In the genomic region with DNA sequence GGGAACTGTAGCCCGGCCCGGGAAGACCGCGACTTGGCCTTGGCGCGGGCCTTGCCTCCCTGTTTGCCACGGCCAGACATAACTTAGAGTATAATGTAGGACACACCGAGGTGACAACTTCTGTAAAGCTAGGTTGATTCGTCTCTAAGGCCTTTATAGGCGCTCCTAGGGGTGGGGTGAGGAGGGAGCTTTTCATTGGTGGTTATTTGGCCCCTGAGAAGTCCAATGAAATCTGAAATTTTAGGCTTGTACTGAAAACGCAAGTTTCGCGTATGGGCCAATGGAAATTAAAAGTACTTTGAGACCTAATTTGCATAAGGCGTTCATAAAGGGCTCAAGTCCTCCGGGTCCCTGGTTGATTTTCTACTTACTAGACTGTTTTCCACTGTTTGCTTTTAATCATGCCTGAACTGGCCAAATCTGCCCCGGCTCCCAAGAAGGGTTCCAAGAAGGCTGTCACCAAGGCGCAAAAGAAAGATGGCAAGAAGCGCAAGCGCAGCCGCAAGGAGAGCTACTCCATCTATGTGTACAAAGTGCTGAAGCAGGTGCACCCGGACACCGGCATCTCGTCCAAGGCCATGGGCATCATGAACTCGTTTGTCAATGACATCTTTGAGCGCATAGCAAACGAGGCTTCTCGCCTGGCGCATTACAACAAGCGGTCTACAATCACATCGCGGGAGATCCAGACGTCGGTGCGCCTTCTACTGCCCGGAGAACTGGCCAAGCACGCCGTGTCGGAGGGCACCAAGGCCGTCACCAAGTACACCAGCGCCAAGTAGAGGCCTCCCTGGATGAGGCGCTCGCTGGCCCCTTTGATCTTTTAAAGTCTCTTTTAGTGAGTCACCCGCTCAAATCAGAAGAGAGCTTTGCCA, we compare ENCODE assay signal across 8 mouse cellular contexts. TPM values are rescaled to one million over a fixed set of nuclear protein-coding genes. Genes with fewer than 3 reads are reported as not detected.
DNase-seq lines count a peak whose midpoint lies in the region; ATAC-seq and TF ChIP-seq lines count a peak whose summit lies in the region.

Gene Hist2h2ac, minus strand, starts transcription at position 116 of the 875 bp plus-strand sequence.
Gene Hist2h2be, plus strand, starts transcription at position 355 of the 875 bp plus-strand sequence.

- peak within 1 kb of the TSS; percentile 82 for H3K4me2 ChIP-seq in embryonic facial prominence, embryonic 11.5 days (ENCODE audit: low read depth, low read length)
- peak within 1 kb of the TSS; percentile 76 for H3K4me2 ChIP-seq in intestine, postnatal 0 days (replicated peaks; ENCODE audit: low read depth)

- peak; percentile 91 for ATAC-seq in embryonic facial prominence, embryonic 11.5 days (replicated peaks; ENCODE audit: insufficient number of reproducible peaks, low FRiP score, low TSS enrichment, low read depth)
- peak; percentile 78 for ATAC-seq in granulocyte monocyte progenitor cell, adult 5-6 weeks (replicated peaks; ENCODE audit: poor library complexity, severe bottlenecking)
- ATAC-seq in intestine, postnatal 0 days: peak; percentile 83

- no peaks in the 10 kb centered on the region for H3K36me3 ChIP-seq in embryonic facial prominence, embryonic 11.5 days (replicated peaks; ENCODE audit: control insufficient read depth, insufficient read depth, low read depth, low read length)
- no peaks in the 10 kb centered on the region for H3K36me3 ChIP-seq in intestine, postnatal 0 days (ENCODE audit: control insufficient read depth, insufficient read depth)
- no peaks in the 10 kb centered on the region for H3K36me3 ChIP-seq in midbrain, embryonic 10.5 days

- DNase-seq in adrenal gland, postnatal 25 days: peak; percentile 80
- DNase-seq in embryonic facial prominence, embryonic 11.5 days (ENCODE audit: low spot score): peak; percentile 94
- peak; percentile 83 to 87 for DNase-seq in left cerebral cortex, postnatal 36 days (ENCODE audit: low spot score in 2 of 2)
- peak; percentile 83 for DNase-seq in midbrain, embryonic 10.5 days (ENCODE audit: low spot score)
- DNase-seq in right cerebral cortex, postnatal 4 days: peak; percentile 46
- DNase-seq in yolk sac, embryonic 10.5 days (ENCODE audit: low spot score): peak; percentile 96

- H3K4me1 ChIP-seq in embryonic facial prominence, embryonic 11.5 days (ENCODE audit: control insufficient read depth, insufficient read depth, low read length): peaks cover 8% of the 10 kb centered on the region
- peaks cover 3% of the 10 kb centered on the region; the same call in 1 of the 2 replicates for H3K4me1 ChIP-seq in intestine, postnatal 0 days (replicated peaks; ENCODE audit: control insufficient read depth, insufficient read depth, low read length)
- peaks cover 65% of the 10 kb centered on the region for H3K4me1 ChIP-seq in midbrain, embryonic 10.5 days

- peak within 1 kb of the TSS; percentile 99 for H3K27ac ChIP-seq in embryonic facial prominence, embryonic 11.5 days (replicated peaks; ENCODE audit: low read depth, low read length)
- H3K27ac ChIP-seq in intestine, postnatal 0 days (ENCODE audit: low read depth, low read length): peak within 1 kb of the TSS; percentile 92
- H3K27ac ChIP-seq in midbrain, embryonic 10.5 days (replicated peaks): peak within 1 kb of the TSS; percentile 97

- peak within 1 kb of the TSS; percentile 93 for H3K9ac ChIP-seq in embryonic facial prominence, embryonic 11.5 days (replicated peaks; ENCODE audit: low read length)
- H3K9ac ChIP-seq in intestine, postnatal 0 days (ENCODE audit: low read depth, low read length): peak within 1 kb of the TSS; percentile 70

- WGBS in embryonic facial prominence, embryonic 11.5 days: 1% methylated on average over 43 of the region's 43 CpGs
- WGBS in intestine, postnatal 0 days: under 1% methylated on average over 43 of the region's 43 CpGs
- WGBS in midbrain, embryonic 10.5 days: under 1% methylated on average over 43 of the region's 43 CpGs

- no peaks in the 10 kb centered on the region for H3K27me3 ChIP-seq in embryonic facial prominence, embryonic 11.5 days (ENCODE audit: control insufficient read depth, insufficient read depth, low read length)
- no peaks in the 10 kb centered on the region for H3K27me3 ChIP-seq in intestine, postnatal 0 days (replicated peaks; ENCODE audit: control insufficient read depth, insufficient read depth, low read length)
- no peaks in the 10 kb centered on the region for H3K27me3 ChIP-seq in midbrain, embryonic 10.5 days (ENCODE audit: low read depth, poor library complexity, severe bottlenecking)

- peak within 1 kb of the TSS; percentile 62 for H3K4me3 ChIP-seq in embryonic facial prominence, embryonic 11.5 days (ENCODE audit: low read depth, low read length)
- H3K4me3 ChIP-seq in intestine, postnatal 0 days (ENCODE audit: low read depth, low read length): peak within 1 kb of the TSS; percentile 59
- peak within 1 kb of the TSS; percentile 64 for H3K4me3 ChIP-seq in midbrain, embryonic 10.5 days

- no peak; the same call in 1 of the 2 replicates for TF ChIP-seq CTCF in intestine, postnatal 0 days (IDR thresholded peaks at IDR 0.05; ENCODE audit: low read depth)

- H3K9me3 ChIP-seq in embryonic facial prominence, embryonic 11.5 days (replicated peaks; ENCODE audit: control insufficient read depth, low read length): no peaks in the 10 kb centered on the region
- no peaks in the 10 kb centered on the region for H3K9me3 ChIP-seq in intestine, postnatal 0 days (ENCODE audit: control insufficient read depth)
- H3K9me3 ChIP-seq in midbrain, embryonic 10.5 days (replicated peaks): no peaks in the 10 kb centered on the region

- intact Hi-C loops in left cerebral cortex, postnatal 36 days (cut with DNase I): loop anchor here (2.0 kb wide), 2 partner anchors 24 to 42 kb away; partner anchors contain the start of genes Hist2h2aa1 and Hist2h4

RNA-seq across cellular contexts. Expression of gene Hist2h2ac, which starts in this region (rescaled TPM):
- 62.8 and 86.8 TPM in 2 replicates for total RNA-seq in adrenal gland, postnatal 25 days (2021)
- 12.5 and 15.5 TPM in 2 replicates for polyA plus RNA-seq in embryonic facial prominence, embryonic 11.5 days (2014; fragmentation: Nextera tagmentation; extraction: Ambion mirVana)
- total RNA-seq in granulocyte monocyte progenitor cell, adult 5-6 weeks (2014; fragmentation: Nextera tagmentation): 11.4 and 41.6 TPM in 2 replicates
- total RNA-seq in granulocyte monocyte progenitor cell, adult 5-6 weeks (2017): 2,701 and 3,178 TPM in 2 replicates
- polyA plus RNA-seq in intestine, postnatal 0 days (2015; fragmentation: Nextera tagmentation; extraction: Ambion mirVana): 2.3 and 3.4 TPM in 2 replicates
- total RNA-seq in left cerebral cortex, postnatal 36 days (2021): 10 to 100 TPM; 24.2 to 27.9 TPM
- polyA plus RNA-seq in midbrain, embryonic 10.5 days (2016; fragmentation: Nextera tagmentation; extraction: Ambion mirVana): 7.3 and 17.2 TPM in 2 replicates

RNA-seq across cellular contexts. Expression of gene Hist2h2be, which starts in this region (rescaled TPM):
- 19.4 and 21.7 TPM in 2 replicates for total RNA-seq in adrenal gland, postnatal 25 days (2021)
- 11.5 and 12.4 TPM in 2 replicates for polyA plus RNA-seq in embryonic facial prominence, embryonic 11.5 days (2014; fragmentation: Nextera tagmentation; extraction: Ambion mirVana)
- 5.1 and 11.2 TPM in 2 replicates for total RNA-seq in granulocyte monocyte progenitor cell, adult 5-6 weeks (2014; fragmentation: Nextera tagmentation)
- total RNA-seq in granulocyte monocyte progenitor cell, adult 5-6 weeks (2017): 3.3 and 4.4 TPM in 2 replicates
- polyA plus RNA-seq in intestine, postnatal 0 days (2015; fragmentation: Nextera tagmentation; extraction: Ambion mirVana): 1.5 and 2.2 TPM in 2 replicates
- total RNA-seq in left cerebral cortex, postnatal 36 days (2021): 1 to 10 TPM; 4.8 to 5.1 TPM
- polyA plus RNA-seq in midbrain, embryonic 10.5 days (2016; fragmentation: Nextera tagmentation; extraction: Ambion mirVana): 11.5 and 11.9 TPM in 2 replicates

Comparison
In these comparisons a context has a peak if more than half of its experiments do, and no peak if none do; other contexts are left out.
1. Peak in every context shown above with its lines: DNase-seq, ATAC-seq, H3K4me3 ChIP-seq and H3K27ac ChIP-seq.
2. DNase-seq: peak in every context shown above with its lines; median percentile 96 in yolk sac, embryonic 10.5 days; 94 in embryonic facial prominence, embryonic 11.5 days; 85 in left cerebral cortex, postnatal 36 days; 83 in midbrain, embryonic 10.5 days; 80 in adrenal gland, postnatal 25 days; 46 in right cerebral cortex, postnatal 4 days.